Mouse (Mus musculus) embryonic facial prominence, embryonic 13.5 days (tissue): ENCODE data around the gene Hoxc11. TPM values are rescaled to one million over a fixed set of nuclear protein-coding genes. Genes with fewer than 3 reads are reported as not detected.
A peak's percentile ranks its signal among the peaks of the same experiment; 100 is the strongest.

Experiments used
- ATAC-seq: fragments of 200-750 bp; cut with Nextera tagmentation; 2 replicates; pipeline ENCODE4 v1.8.0; 2017; ENCODE audit warnings: low read depth; ENCODE audit not compliant: insufficient number of reproducible peaks, insufficient read depth, low FRiP score, low TSS enrichment
- H3K27ac ChIP-seq: fragments of 300-500 bp; sonication (generic); 2 replicates; pipeline ENCODE4 v1.5.1; 2015; ENCODE audit warnings: moderate library complexity, mild to moderate bottlenecking, inconsistent platforms
- H3K27me3 ChIP-seq: fragments of 300-500 bp; sonication (generic); 2 replicates; pipeline ENCODE4 v1.6.1; 2015; ENCODE audit warnings: mild to moderate bottlenecking, inconsistent platforms
- H3K36me3 ChIP-seq: fragments of 300-500 bp; sonication (generic); 2 replicates; pipeline ENCODE4 v1.6.1; 2015; ENCODE audit warnings: mild to moderate bottlenecking, inconsistent platforms
- H3K4me1 ChIP-seq: fragments of 300-500 bp; sonication (generic); 2 replicates; pipeline ENCODE4 v1.6.1; 2015; ENCODE audit warnings: inconsistent platforms
- H3K4me2 ChIP-seq: fragments of 300-500 bp; sonication (generic); 2 replicates; pipeline ENCODE4 v1.6.1; 2015; ENCODE audit warnings: moderate library complexity, mild to moderate bottlenecking, inconsistent platforms
- H3K4me3 ChIP-seq: fragments of 300-500 bp; sonication (generic); 2 replicates; pipeline ENCODE4 v1.5.1; 2015; ENCODE audit warnings: mild to moderate bottlenecking, inconsistent platforms
- H3K9ac ChIP-seq: fragments of 300-500 bp; sonication (generic); 2 replicates; pipeline ENCODE4 v1.6.1; 2015; ENCODE audit warnings: mild to moderate bottlenecking, inconsistent platforms
- H3K9me3 ChIP-seq: fragments of 300-500 bp; sonication (generic); 2 replicates; pipeline ENCODE4 v1.6.1; 2016; ENCODE audit warnings: inconsistent platforms
- WGBS: fragments of 180-500 bp; shearing (Covaris S2); methylation state at CpG from one replicate; pipeline ENCODE4 v1.1.7; 2015; ENCODE audit warnings: mixed read lengths; 5-methylcytosine and 5-hydroxymethylcytosine counted together
- polyA plus RNA-seq: library from polyadenylated mRNA; unstranded; fragments of >200 nt; fragmentation: Nextera tagmentation; extraction: Ambion mirVana; gene quantifications from 2 replicates; pipeline ENCODE4 v1.2.1, GENCODE M21; 2015

Gene Hoxc11
- not detected in 2 replicates for polyA plus RNA-seq

DNA sequence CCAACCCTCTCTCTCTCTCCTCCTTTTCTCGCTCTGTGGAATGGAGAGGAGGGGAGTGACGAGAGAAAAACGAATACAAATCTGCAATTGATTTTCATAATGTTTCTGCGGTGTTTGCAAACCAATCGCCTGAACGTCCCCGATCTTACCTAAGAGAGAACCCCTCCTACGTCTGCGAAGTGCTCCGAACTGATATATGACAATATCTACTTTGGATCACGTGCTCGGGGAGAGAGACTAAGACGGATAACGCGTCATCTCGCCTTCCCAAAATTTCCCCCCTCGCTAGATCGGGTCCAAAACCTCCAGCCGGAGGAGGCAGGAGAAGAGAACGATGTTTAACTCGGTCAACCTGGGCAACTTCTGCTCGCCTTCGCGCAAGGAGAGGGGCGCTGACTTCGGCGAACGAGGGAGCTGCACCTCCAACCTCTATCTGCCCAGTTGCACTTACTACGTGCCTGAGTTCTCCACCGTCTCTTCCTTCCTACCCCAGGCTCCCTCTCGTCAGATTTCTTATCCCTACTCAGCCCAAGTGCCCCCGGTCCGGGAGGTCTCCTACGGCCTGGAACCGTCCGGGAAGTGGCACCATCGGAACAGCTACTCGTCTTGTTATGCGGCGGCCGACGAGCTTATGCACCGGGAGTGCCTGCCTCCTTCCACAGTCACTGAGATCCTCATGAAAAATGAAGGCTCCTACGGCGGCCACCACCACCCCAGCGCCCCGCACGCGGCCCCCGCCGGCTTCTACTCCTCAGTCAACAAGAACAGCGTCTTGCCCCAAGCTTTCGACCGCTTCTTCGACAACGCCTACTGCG, at the start of gene Hoxc11:
Hoxc11 (plus strand) TSS at position 236 of the 815 bp plus-strand sequence.
- no peak within 1 kb of the TSS for H3K4me2 ChIP-seq
- 1% methylated on average over 57 of the region's 57 CpGs for whole genome bisulfite sequencing

DNA sequence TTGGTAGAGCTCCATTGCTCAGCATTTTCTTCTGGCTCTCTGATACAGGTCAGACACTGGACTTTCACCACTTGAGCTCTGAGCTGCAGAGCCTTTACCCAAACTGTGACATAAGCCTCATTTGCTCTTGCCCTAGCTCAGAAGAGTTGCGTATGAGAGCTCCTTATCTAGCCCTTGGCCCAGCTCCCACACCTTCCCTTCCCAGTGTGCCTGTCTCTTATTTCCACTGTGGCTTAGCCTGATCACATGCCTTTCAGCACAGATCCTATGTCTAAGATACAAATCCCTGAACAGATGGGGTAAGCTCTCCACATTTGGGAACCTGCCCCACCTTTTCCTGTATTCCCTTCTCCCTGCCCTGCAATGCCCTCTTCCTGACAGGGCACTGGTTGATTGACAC, 49.3 kb upstream of the Hoxc11 start:
- no peak for ATAC-seq
- H3K4me3 ChIP-seq = no peak overlapping the region
- H3K9ac ChIP-seq = no peak overlapping the region
- H3K4me2 ChIP-seq = no peak overlapping the region
- H3K27me3 ChIP-seq = peaks cover 92% of the 10 kb centered on the region
- H3K36me3 ChIP-seq = no peaks in the 10 kb centered on the region
- WGBS = 58% methylated on average over 1 of the region's 1 CpGs
- no peaks in the 10 kb centered on the region for H3K9me3 ChIP-seq
- no peak overlapping the region for H3K27ac ChIP-seq
- H3K4me1 ChIP-seq = no peaks in the 10 kb centered on the region

More for the DNA sequence above, at the start of gene Hoxc11:
- H3K36me3 ChIP-seq = no peaks in the 10 kb centered on the region
- ATAC-seq = no peak
- H3K27ac ChIP-seq = no peak within 1 kb of the TSS
- no peak within 1 kb of the TSS for H3K9ac ChIP-seq
- no peaks in the 10 kb centered on the region for H3K4me1 ChIP-seq
- H3K4me3 ChIP-seq = no peak within 1 kb of the TSS
- H3K27me3 ChIP-seq = peaks cover 99% of the 10 kb centered on the region
- no peaks in the 10 kb centered on the region for H3K9me3 ChIP-seq

DNA sequence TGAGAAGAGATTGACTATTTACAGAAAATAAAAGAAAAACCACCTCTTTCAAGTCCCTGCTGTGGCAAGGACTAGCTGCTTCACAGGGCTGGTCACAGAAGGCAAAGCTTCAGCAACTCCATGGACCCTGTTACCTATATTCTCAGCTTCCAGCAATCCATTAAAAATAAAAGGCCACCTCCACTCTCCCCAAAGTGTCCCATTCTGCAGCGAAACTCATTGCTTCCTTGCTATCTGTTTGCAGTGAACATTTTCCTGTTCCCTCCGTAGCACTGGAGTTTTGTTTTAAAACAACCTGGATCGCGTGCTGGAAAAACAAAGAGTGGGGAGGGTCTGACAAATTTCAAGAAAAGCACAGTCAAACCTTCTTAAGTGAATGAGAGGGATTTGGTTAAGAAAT, 44.7 kb upstream of the Hoxc11 start:
- Histone ChIP-seq H3K27me3 (peaks cover 95% of the 10 kb centered on the region), H3K9ac (no peak overlapping the region), H3K9me3 (no peaks in the 10 kb centered on the region), H3K4me3 (no peak overlapping the region), H3K36me3 (no peaks in the 10 kb centered on the region), H3K4me2 (no peak overlapping the region), H3K27ac (no peak overlapping the region), H3K4me1 (no peaks in the 10 kb centered on the region)
- no peak for ATAC-seq
- 2% methylated on average over 4 of the region's 4 CpGs for WGBS

DNA sequence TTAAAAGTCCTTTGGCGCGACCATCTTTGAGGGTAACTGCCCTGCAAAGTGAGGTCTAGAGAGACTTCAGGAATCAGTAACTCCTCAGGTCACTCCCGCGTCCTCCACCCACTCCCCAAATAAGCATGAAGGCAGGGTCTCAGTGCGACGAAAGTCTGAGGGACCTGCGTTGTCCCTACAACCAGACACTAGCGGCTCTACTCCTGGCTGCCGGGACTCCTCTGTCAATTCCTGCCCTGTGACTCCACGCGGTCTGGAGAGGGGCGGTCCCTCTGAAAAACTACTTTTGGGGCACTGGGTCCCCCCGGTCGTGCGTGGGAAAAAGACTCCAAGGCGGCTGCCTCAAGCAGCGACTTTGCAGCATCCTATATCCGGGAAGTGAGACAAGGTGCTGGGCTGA, 44.2 kb upstream of the Hoxc11 start:
- no peak overlapping the region for H3K4me2 ChIP-seq
- ATAC-seq = no peak

DNA sequence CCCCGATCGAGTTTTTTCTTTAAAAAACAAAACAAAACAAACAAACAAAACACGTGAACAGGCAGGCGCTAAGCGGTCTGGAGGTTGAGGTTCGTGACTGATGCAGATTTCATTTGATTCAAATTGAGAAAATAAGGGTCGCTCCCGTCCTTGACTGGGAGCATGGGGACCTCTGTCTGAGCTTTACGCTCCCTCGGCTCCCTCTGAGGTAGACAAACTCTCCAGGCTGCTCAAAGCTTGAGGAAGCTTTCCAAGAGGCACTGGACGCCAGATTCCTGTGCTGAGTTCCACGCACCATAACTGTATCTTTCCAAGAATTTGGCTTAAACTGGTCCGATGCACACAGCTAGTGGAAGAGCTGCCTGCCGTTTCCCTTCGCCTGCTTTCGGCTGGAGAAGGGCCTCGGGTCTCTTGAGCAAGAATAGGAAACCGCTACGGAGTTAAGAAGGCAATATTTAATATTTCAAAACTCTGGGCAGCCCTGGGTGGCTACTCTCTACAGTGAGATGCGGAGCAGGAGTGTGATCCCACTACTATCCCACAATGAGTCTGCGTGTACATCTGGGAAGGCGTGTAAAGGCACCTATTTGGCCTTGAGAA, 43.6 kb upstream of the Hoxc11 start:
- H3K36me3 ChIP-seq = no peaks in the 10 kb centered on the region
- no peak for ATAC-seq
- peaks cover 94% of the 10 kb centered on the region for H3K27me3 ChIP-seq
- no peak overlapping the region for H3K4me3 ChIP-seq
- H3K9ac ChIP-seq = no peak overlapping the region
- WGBS = 1% methylated on average over 22 of the region's 22 CpGs
- no peak overlapping the region for H3K27ac ChIP-seq
- H3K9me3 ChIP-seq = no peaks in the 10 kb centered on the region
- H3K4me1 ChIP-seq = no peaks in the 10 kb centered on the region
- H3K4me2 ChIP-seq = no peak overlapping the region

More for the DNA sequence above, 44.2 kb upstream of the Hoxc11 start:
- Histone ChIP-seq H3K9ac (no peak overlapping the region), H3K9me3 (no peaks in the 10 kb centered on the region), H3K4me1 (no peaks in the 10 kb centered on the region), H3K27me3 (peaks cover 95% of the 10 kb centered on the region), H3K36me3 (no peaks in the 10 kb centered on the region), H3K27ac (no peak overlapping the region), H3K4me3 (no peak overlapping the region)
- 0% methylated on average over 18 of the region's 18 CpGs for WGBS

DNA sequence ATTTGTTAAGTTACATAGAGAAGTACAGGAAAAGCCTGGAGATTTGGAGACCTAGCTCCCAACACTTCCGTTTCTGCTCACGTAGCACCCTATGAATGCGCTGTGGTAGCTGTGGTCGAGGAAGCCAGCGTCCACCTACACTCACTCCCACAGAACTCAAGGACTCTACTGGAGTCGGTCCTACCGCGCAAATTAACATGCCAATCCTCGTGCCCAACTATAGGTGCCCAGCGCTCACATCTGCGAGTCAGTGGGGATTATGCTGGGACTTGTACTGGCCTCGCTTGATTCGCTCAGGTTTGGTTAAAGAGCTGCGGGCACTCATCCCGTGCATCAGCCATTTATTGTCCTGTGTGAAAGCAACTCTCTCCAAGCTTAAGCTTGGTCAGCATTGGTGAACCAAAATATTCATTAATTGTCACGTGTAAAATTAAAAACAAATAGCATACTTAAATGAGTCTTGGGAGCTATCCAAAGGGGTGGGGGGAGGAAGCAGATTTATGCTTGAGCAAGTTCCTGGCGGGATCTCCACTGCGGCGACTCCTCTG, 41.1 kb upstream of the Hoxc11 start:
- no peak for ATAC-seq
- H3K4me1 ChIP-seq = no peaks in the 10 kb centered on the region
- no peaks in the 10 kb centered on the region for H3K9me3 ChIP-seq
- no peak overlapping the region for H3K4me2 ChIP-seq
- under 1% methylated on average over 19 of the region's 19 CpGs for WGBS
- no peaks in the 10 kb centered on the region for H3K36me3 ChIP-seq
- no peak overlapping the region for H3K9ac ChIP-seq
- H3K4me3 ChIP-seq = no peak overlapping the region
- H3K27ac ChIP-seq = no peak overlapping the region
- H3K27me3 ChIP-seq = peaks cover 95% of the 10 kb centered on the region

DNA sequence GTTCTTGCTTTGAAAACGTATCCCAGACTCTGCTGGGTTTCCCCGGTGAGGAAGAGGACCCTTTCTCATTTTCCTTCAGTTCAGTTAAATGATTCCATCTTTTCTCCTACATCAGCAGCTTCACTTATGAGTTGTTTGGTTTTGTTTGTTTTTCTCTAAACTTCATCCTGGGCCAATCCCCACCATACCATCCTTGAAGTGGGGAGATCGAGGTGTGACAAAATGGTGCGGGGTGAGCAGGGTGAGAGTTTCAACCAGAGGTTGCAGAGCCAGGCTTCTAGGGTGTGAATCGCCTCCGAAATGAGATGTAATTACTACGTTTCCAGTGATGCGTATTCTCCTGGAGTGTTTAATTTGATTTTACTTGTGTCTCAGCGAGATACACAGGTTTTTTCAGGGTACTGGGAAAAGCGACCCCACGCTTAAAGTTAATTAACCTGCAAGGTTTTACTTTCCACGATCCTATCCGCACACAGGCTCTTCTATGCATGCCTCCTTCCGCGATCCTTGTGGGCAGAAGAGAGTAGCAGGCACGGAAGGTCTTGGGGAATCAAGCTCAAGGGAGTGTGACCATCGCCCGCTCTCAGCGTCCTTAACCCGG, 36.2 kb upstream of the Hoxc11 start:
- under 1% methylated on average over 20 of the region's 20 CpGs for WGBS
- ATAC-seq = no peak
- peaks cover 8% of the 10 kb centered on the region; the same call in 1 of the 2 replicates for H3K4me1 ChIP-seq

DNA sequence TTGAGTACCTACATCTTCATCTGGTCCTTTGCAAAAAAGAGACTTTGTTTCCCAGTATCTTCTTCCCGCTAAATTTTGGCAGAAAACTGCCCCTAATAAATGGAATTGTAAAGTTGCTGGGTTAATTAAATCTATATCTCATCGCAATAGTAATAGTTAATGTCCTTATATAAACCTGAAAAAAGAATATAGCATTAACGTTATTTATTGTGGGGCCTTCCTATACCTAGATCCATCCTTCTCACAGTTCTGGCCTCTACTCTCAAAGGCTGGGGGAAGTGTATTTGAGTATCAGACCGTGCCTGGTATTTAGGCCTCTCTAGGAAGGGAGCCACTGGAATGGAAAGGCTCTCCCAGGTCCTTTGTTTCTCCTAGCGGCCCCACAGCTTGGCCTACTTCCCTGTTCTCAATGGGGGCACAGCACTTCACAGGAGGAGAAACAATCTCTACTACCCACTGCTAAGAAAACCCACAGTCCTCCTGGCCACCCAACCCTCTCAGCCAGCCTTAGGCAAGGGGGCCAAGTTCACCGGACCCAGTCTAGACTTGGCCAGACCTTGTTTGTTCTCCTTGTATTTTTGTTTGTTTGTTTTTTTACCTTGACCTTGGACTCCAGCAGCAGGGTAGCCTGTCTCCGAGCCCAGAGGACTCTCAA, 35.5 kb upstream of the Hoxc11 start:
- H3K4me3 ChIP-seq = no peak overlapping the region
- H3K4me2 ChIP-seq = no peak overlapping the region
- WGBS = 4% methylated on average over 7 of the region's 7 CpGs
- H3K4me1 ChIP-seq = peaks cover 8% of the 10 kb centered on the region; the same call in 1 of the 2 replicates
- H3K27me3 ChIP-seq = peaks cover 96% of the 10 kb centered on the region
- H3K9me3 ChIP-seq = no peaks in the 10 kb centered on the region
- H3K9ac ChIP-seq = no peak overlapping the region
- no peak overlapping the region for H3K27ac ChIP-seq
- no peak for ATAC-seq
- H3K36me3 ChIP-seq = no peaks in the 10 kb centered on the region

More for the DNA sequence above, 36.2 kb upstream of the Hoxc11 start:
- Histone ChIP-seq H3K9me3 (no peaks in the 10 kb centered on the region), H3K36me3 (no peaks in the 10 kb centered on the region), H3K4me2 (no peak overlapping the region), H3K27ac (no peak overlapping the region), H3K27me3 (peaks cover 96% of the 10 kb centered on the region), H3K4me3 (no peak overlapping the region), H3K9ac (no peak overlapping the region)

DNA sequence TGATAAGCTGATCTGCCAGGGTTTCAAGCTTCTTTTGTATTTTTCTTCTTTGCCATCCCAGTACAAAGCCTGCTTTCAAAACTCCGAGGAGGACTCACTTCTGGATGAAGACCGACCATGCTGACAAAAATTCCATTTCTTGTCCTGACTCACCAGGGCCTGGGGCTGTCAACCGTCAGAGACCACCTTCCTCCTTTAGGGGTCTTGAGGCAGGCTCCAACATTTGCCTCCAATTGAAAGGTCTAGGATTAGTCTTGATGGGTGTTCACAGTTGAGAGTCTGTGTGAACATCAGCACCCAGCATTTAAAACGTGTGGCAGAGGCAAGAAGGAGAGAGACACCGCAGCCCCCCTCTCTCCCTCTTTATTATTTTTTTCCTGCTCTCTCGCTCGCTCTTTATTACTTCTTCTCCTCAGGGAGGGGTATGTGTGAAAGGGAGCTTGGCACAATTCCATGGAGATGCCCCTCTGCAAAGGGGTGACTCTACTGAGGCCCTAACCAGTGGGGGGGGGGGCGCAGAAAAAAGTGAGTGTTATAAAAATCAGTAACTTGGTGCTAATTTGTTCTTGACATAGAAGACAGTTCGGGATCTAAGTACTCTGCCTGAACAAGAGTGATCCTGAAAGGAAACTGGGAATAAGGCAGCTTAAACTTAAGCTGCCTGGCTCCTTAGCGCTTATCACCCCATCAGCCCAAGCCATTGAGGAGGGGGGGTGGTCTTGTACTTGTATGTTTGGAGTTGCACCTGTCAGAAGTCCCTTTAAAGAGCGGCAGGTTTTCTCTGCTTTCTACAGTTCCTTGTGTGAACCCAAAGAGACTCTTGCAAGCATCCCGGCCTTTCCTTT, 34.7 kb upstream of the Hoxc11 start:
- no peak for ATAC-seq
- H3K9me3 ChIP-seq = no peaks in the 10 kb centered on the region
- 2% methylated on average over 12 of the region's 12 CpGs for WGBS
- no peak overlapping the region for H3K27ac ChIP-seq
- peaks cover 98% of the 10 kb centered on the region for H3K27me3 ChIP-seq
- no peak overlapping the region for H3K9ac ChIP-seq
- H3K4me3 ChIP-seq = no peak overlapping the region
- H3K4me2 ChIP-seq = no peak overlapping the region
- H3K4me1 ChIP-seq = peaks cover 8% of the 10 kb centered on the region; the same call in 1 of the 2 replicates
- H3K36me3 ChIP-seq = no peaks in the 10 kb centered on the region

DNA sequence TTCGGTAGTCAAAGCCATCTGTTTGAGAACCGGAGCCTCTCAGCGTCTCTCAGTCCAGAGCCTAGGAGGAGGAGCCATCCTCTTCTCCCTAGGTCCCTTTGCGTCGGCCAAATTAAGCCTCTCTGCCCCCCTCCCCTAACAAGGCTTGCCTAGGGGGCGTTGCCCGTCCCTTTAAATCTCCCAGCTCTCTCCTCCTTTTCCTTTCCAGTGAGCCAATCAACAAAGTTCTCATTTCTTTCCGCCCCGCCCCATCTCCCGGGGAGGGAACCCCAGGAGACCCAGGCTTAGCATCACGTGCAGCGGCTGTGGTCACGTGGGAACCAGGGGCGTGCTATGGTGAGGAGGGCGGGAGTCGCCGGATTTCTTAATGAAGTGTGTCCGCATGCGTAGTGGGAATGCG, 33.6 kb upstream of the Hoxc11 start:
- H3K4me3 ChIP-seq = peak overlapping the region; percentile 32
- no peaks in the 10 kb centered on the region for H3K36me3 ChIP-seq
- under 1% methylated on average over 20 of the region's 20 CpGs for WGBS
- H3K9ac ChIP-seq = no peak overlapping the region
- H3K4me1 ChIP-seq = peaks cover 8% of the 10 kb centered on the region; the same call in 1 of the 2 replicates
- H3K4me2 ChIP-seq = peak overlapping the region; percentile 46
- peaks cover 99% of the 10 kb centered on the region for H3K27me3 ChIP-seq
- H3K27ac ChIP-seq = no peak overlapping the region
- no peaks in the 10 kb centered on the region for H3K9me3 ChIP-seq
- ATAC-seq = peak; percentile 60; the same call in 1 of the 2 replicates
